Mouse (Mus musculus) forebrain, postnatal 0 days (tissue): ENCODE data around the gene Ankrd33b. TPM values are rescaled to one million over a fixed set of nuclear protein-coding genes. Genes with fewer than 3 reads are reported as not detected.

Experiments
- ATAC-seq: fragments of 200-750 bp; cut with Nextera tagmentation; 2 replicates; pipeline ENCODE4 v1.8.0; 2017; ENCODE audit warnings: mild to moderate bottlenecking, moderate library complexity
- DNase-seq: peaks from one replicate; pipeline ENCODE4 v3.0.0-alpha.2; 2015
- H3K27ac ChIP-seq: fragments of 300-500 bp; sonication (generic); 2 replicates; pipeline ENCODE4 v1.5.1; 2014; ENCODE audit warnings: low read depth, mild to moderate bottlenecking, antibody characterized with exemption, low read length, moderate library complexity, mixed read lengths
- H3K27me3 ChIP-seq: fragments of 300-500 bp; sonication (generic); 2 replicates; pipeline ENCODE4 v1.6.1; 2014; ENCODE audit warnings: mild to moderate bottlenecking, low read length, mixed read lengths; ENCODE audit not compliant: insufficient read depth
- H3K36me3 ChIP-seq: fragments of 300-500 bp; sonication (generic); 2 replicates; pipeline ENCODE4 v1.6.1; 2014; ENCODE audit warnings: mild to moderate bottlenecking, moderate library complexity; ENCODE audit not compliant: insufficient read depth
- H3K4me1 ChIP-seq: fragments of 300-500 bp; sonication (generic); 2 replicates; pipeline ENCODE4 v1.6.1; 2014; ENCODE audit warnings: antibody characterized with exemption; ENCODE audit not compliant: insufficient read depth
- H3K4me2 ChIP-seq: fragments of 300-500 bp; sonication (generic); 2 replicates; pipeline ENCODE4 v1.6.1; 2014; ENCODE audit warnings: low read depth, mild to moderate bottlenecking, moderate library complexity
- H3K4me3 ChIP-seq: fragments of 300-500 bp; sonication (generic); 2 replicates; pipeline ENCODE4 v1.5.1; 2014; ENCODE audit warnings: low read depth, low read length, mixed read lengths
- H3K9ac ChIP-seq: fragments of 300-500 bp; sonication (generic); 2 replicates; pipeline ENCODE4 v1.6.1; 2014; ENCODE audit warnings: mild to moderate bottlenecking
- H3K9me3 ChIP-seq: fragments of 300-500 bp; sonication (generic); 2 replicates; pipeline ENCODE4 v1.6.1; 2016; ENCODE audit warnings: low read length
- CTCF ChIP-seq: sonication (generic); IDR thresholded peaks from 2 replicates; pipeline ENCODE4 v1.5.1; 2016; ENCODE audit warnings: antibody characterized with exemption, control low read depth, low read depth
- WGBS: fragments of 180-500 bp; shearing (Covaris S2); extraction: QIAGEN DNeasy Blood & Tissue Kit; methylation state at CpG from one replicate; pipeline ENCODE4 v1.1.7; 2014; 5-methylcytosine and 5-hydroxymethylcytosine counted together
- polyA plus RNA-seq: library from polyadenylated mRNA; unstranded; fragments of >200 nt; fragmentation: Nextera tagmentation; extraction: Ambion mirVana; gene quantifications from 2 replicates; pipeline ENCODE4 v1.2.1, GENCODE M21; 2015
- total RNA-seq: library from RNA; depleted of rRNA; stranded (reverse); fragments of >200 nt; gene quantifications from 2 replicates; pipeline ENCODE4 v1.2.3, GENCODE M21; 2014

Ankrd33b gene
- total and polyA plus RNA-seq, 2 experiments from 2014 or later = 1.2 to 1.3 TPM

GRCm38 (mm10) chr15:31296882-31297776, 70.4 kb downstream of the Ankrd33b start:
- H3K9me3 ChIP-seq = no peaks in the 10 kb centered on the region
- 11% methylated on average over 40 of the region's 40 CpGs for WGBS
- H3K4me3 ChIP-seq = peak overlapping the region; percentile 32
- no peaks in the 10 kb centered on the region for H3K36me3 ChIP-seq
- TF ChIP-seq CTCF = no peak
- H3K27me3 ChIP-seq = 0 out of 2 replicates have a peak, but pooled peaks cover 2% of the 10 kb centered on the region
- peak; percentile 73 for ATAC-seq
- peak overlapping the region; percentile 60 for H3K4me2 ChIP-seq
- peaks cover 7% of the 10 kb centered on the region; the same call in 1 of the 2 replicates for H3K4me1 ChIP-seq
- peak; percentile 50 for DNase-seq
- peak overlapping the region; percentile 55 for H3K9ac ChIP-seq
- H3K27ac ChIP-seq = no peak overlapping the region

GRCm38 (mm10) chr15:31294311-31294710, 73.2 kb downstream of the Ankrd33b start:
- no peak for TF ChIP-seq CTCF
- ATAC-seq (no peak), DNase-seq (no peak)
- Histone ChIP-seq H3K9ac (no peak overlapping the region), H3K27ac (no peak overlapping the region), H3K27me3 (0 out of 2 replicates have a peak, but pooled peaks cover 2% of the 10 kb centered on the region), H3K4me3 (no peak overlapping the region), H3K9me3 (no peaks in the 10 kb centered on the region), H3K4me1 (peaks cover 7% of the 10 kb centered on the region; the same call in 1 of the 2 replicates), H3K36me3 (no peaks in the 10 kb centered on the region), H3K4me2 (no peak overlapping the region)
- WGBS = 8% methylated on average over 2 of the region's 2 CpGs

- DNase-seq (no peak), ATAC-seq (no peak)
- Histone ChIP-seq H3K4me1 (peaks cover 5% of the 10 kb centered on the region; the same call in 1 of the 2 replicates), H3K4me3 (no peak overlapping the region), H3K9ac (no peak overlapping the region), H3K4me2 (no peak overlapping the region), H3K27ac (no peak overlapping the region), H3K9me3 (no peaks in the 10 kb centered on the region), H3K36me3 (no peaks in the 10 kb centered on the region), H3K27me3 (0 out of 2 replicates have a peak, but pooled peaks cover 2% of the 10 kb centered on the region)
- 44% methylated on average over 3 of the region's 3 CpGs for WGBS
- TF ChIP-seq CTCF = no peak
These were observed 74.9 kb downstream of the Ankrd33b start for GRCm38 (mm10) chr15:31292627-31293026.

DNA sequence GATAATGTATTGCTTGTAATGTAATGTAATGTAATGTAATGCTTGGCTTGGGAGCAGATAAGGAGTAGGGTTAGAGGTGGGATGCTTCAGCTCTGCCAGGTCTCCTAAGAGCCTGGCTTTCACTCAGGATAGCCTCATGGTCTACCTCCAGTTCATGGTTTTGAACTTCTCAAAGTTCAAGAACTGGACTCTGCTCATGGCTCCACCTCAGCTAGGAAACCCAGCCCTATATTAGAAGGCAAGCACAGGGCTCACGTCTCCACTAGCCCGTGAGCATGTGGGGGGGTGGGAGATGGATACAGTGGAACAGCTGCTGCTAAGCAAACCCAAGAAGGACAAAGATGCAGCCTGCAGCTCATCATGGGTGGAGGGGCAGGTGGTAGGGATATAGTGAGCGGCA, 81.8 kb downstream of the Ankrd33b start:
- 91% methylated on average over 3 of the region's 3 CpGs for WGBS
- H3K27ac ChIP-seq = no peak overlapping the region
- DNase-seq = no peak
- ATAC-seq = no peak
- no peaks in the 10 kb centered on the region for H3K4me1 ChIP-seq
- no peak overlapping the region for H3K4me3 ChIP-seq
- no peaks in the 10 kb centered on the region for H3K9me3 ChIP-seq
- H3K4me2 ChIP-seq = no peak overlapping the region
- no peak overlapping the region for H3K9ac ChIP-seq
- no peaks in the 10 kb centered on the region for H3K36me3 ChIP-seq
- no peaks in the 10 kb centered on the region for H3K27me3 ChIP-seq
- no peak for TF ChIP-seq CTCF

DNA sequence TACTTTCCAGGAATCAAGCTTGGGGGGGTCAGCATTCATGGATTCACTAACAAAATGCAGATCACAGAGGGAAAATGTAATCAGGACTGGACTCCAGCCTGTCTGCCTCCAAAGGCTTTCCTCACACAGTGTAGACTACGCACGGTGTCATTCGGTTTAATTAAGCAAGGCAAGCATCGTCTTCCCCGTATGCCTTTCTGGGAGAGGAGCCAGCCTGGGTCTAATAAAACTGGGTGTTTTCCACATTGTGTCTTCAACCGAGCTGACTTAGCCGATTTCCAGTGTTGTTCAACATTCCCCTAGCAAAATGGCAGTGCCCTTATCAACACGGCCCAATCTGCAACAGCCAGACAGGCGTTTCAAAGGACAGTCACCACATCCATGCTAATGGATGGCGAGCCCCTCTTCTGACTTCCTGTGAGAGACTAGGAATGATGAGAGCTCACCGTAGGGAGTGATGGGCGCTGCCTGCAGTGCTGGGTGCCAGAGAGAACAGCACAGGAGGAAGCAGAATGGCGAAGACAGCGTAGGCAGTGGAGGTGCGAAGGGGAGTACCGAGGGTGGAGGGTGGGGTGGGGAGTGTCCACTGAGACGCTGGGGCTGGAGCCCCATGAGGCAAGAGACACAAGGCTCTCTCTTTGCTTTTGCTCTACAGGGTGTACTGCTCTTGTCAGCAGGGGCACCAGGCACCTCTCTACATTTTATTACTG, 82.4 kb downstream of the Ankrd33b start:
- no peak overlapping the region for H3K4me3 ChIP-seq
- no peaks in the 10 kb centered on the region for H3K36me3 ChIP-seq
- peak; percentile 61; the same call in 1 of the 2 replicates for ATAC-seq
- H3K9me3 ChIP-seq = no peaks in the 10 kb centered on the region
- 59% methylated on average over 17 of the region's 17 CpGs for WGBS
- no peaks in the 10 kb centered on the region for H3K27me3 ChIP-seq
- H3K9ac ChIP-seq = no peak overlapping the region
- no peaks in the 10 kb centered on the region for H3K4me1 ChIP-seq
- no peak overlapping the region for H3K4me2 ChIP-seq
- peak; percentile 62 for DNase-seq
- no peak overlapping the region for H3K27ac ChIP-seq
- TF ChIP-seq CTCF = no peak

GRCm38 (mm10) chr15:31284142-31284541, 83.4 kb downstream of the Ankrd33b start:
- Histone ChIP-seq H3K9me3 (no peaks in the 10 kb centered on the region), H3K4me1 (no peaks in the 10 kb centered on the region), H3K27ac (no peak overlapping the region), H3K36me3 (no peaks in the 10 kb centered on the region), H3K4me3 (no peak overlapping the region), H3K9ac (no peak overlapping the region), H3K27me3 (no peaks in the 10 kb centered on the region), H3K4me2 (no peak overlapping the region)
- DNase-seq = no peak
- ATAC-seq = no peak
- WGBS = 68% methylated on average over 5 of the region's 5 CpGs
- no peak for TF ChIP-seq CTCF

- Histone ChIP-seq H3K4me3 (no peak overlapping the region), H3K27ac (no peak overlapping the region), H3K36me3 (no peaks in the 10 kb centered on the region), H3K4me2 (no peak overlapping the region), H3K9me3 (no peaks in the 10 kb centered on the region), H3K4me1 (no peaks in the 10 kb centered on the region), H3K27me3 (no peaks in the 10 kb centered on the region), H3K9ac (no peak overlapping the region)
- DNase-seq (no peak), ATAC-seq (no peak)
- TF ChIP-seq CTCF = no peak
- 82% methylated on average over 3 of the region's 3 CpGs for WGBS
These were observed 85.2 kb downstream of the Ankrd33b start for GRCm38 (mm10) chr15:31282353-31282752.
